Mouse (Mus musculus) telencephalon, adult 2 months (tissue): ENCODE measurements around the gene Gpr37l1.

Experiments
- DNase-seq: peaks from one replicate; pipeline ENCODE4 v3.0.0-alpha.2; 2011; ENCODE audit warnings: low read depth, low spot score

Gene Gpr37l1

GRCm38 (mm10) chr1:135148476-135148875 lies 19.0 kb downstream of the Gpr37l1 start:
- DNase-seq = no peak

DNA sequence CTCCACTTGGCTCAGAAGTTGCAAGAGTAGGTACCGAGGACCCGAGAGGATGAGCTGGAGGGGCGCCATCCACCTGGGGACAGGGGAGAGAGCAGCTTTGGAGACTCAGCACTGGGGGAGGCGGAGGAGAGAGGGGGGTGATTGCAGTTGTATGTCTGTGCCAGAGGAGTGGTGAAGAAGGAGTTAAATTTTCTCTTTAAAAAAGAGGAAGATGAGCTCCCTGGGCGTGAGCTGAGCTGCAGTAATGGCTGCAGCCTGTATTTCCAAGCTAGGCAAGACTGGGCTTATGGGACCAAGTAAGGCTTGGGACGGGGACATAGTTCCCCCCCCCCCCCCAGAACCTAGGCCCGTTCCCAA lies 19.8 kb downstream of the Gpr37l1 start:
- DNase-seq = no peak

- no peak for DNase-seq
These were observed 20.4 kb downstream of the Gpr37l1 start for GRCm38 (mm10) chr1:135146946-135147701.

DNA sequence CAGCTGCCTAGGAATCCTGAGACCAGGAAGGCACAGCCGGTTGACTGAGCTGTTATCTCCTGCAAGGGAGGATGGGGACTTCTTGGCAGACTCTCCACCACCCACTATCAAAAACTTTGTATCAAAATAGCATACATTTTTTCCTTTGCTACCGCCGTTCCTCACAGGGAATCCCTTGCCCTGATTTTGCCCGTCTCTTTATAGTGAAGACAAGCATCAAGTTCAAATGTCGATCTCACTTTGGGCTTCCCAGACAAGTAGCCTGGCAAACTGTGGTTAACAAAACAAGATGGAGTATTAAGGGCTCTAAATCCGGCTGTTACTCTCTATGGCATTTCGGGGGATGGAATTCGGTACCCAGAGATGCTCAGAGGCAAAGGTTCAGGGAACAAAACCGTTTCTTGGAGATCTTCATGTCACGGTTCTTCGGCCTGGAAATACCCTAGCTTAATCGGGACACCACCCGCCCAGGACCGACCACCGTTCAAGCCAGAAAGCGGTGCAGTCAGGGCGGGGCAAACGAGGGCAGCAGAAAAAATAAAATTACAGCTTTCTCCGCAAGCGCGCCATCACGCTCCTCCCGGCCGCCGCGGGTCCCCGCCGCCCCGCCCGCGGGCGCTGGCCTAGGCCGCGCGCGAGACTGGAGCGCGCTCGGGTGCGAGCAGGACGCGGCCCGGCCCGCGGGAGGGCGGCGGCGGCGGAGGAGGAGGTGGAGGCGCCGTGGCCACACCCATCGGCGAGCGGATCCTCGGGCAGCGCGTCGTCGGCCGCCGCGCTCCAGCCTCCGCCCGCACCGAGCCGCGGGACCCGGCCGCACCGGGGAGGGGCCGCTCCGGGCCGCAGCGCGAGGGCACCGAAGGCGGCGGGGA lies 21.2 kb downstream of the Gpr37l1 start, which contains the start of gene Arl8a:
TSS of gene Arl8a (plus strand) at position 748 of the 869 bp plus-strand sequence.
- peak; percentile 45 for DNase-seq

- no peak for DNase-seq
These were observed 23.5 kb downstream of the Gpr37l1 start for GRCm38 (mm10) chr1:135143940-135144339.

DNA sequence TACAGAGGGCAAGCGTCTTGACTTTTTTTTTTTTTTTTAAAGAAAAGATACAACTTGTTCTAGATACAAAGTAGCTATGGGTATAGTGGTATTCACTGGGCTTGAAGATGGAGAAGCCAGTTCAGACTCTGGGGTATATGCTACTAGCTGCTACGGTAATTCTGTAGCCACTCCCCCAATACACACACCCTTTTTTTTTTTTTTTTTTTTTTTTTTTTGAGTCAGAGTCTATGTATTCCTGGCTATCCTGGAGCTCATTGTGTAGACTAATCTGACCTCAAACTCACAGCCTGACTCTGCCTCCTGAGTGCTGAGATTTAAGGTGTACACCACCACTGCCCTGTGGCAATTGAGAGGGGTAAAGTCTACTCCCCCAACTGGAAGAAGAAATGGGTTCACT lies 25.0 kb downstream of the Gpr37l1 start:
- DNase-seq = no peak

GRCm38 (mm10) chr1:135139906-135140305 lies 27.6 kb downstream of the Gpr37l1 start:
- no peak for DNase-seq

- DNase-seq = no peak
These were observed 31.0 kb downstream of the Gpr37l1 start for GRCm38 (mm10) chr1:135136500-135136899.

DNA sequence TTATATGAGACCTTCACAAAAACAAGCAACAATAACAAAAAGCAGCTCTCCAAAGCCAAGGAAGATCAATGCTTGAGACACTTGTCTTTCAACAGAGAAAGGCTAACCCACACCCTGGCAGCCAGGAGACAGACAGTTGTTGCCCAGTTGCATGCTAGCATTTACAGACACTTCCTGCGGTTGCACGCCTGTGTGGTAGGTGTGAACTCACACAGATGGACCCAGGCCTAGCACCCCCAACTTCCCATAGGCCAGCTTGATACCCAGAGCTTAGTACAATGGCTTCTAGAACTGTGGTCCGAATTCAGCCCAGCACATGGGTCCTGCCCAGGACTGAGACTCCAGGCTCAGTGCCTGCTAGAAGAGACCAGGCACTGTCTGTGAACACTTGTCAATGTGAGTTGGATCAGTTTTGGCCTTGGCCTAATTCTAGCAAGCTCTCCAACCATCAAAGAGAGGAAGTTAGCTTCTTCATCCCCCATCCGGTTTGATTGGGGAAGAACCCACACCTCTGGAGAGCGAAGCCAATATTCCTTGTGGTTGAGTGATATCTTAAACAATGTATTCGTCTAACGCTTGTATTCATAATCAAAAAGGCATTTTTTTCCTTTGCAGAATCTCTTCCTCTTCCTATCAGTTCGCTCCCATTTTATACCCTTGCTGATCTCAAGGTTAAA lies 32.2 kb downstream of the Gpr37l1 start:
- DNase-seq = no peak

GRCm38 (mm10) chr1:135133678-135134435 lies 33.6 kb downstream of the Gpr37l1 start:
- no peak for DNase-seq

- DNase-seq = no peak
These were observed 34.5 kb downstream of the Gpr37l1 start for GRCm38 (mm10) chr1:135132893-135133369.

DNA sequence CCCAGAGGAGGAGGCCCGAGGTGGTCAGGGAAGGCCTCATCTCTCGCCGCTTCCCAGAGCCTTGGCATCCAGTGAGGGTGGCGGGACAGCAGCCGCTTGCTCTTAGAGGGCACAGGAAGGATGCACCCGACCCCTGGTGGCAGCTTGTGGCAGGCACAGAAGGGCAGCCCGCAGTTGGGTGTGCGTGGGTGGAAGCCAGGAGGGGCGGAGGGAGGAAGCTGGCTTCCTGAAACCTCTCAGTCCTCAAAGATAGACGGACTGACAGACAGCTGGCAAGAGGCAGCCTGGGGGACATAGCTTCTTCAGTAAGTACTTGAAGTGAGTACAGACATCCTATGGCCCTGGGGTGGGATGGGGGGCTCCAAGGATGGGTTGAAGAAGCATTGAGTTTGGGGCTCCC lies 35.0 kb downstream of the Gpr37l1 start, which contains the start of gene Ptpn7:
TSS of gene Ptpn7 (plus strand) at position 228 of the 400 bp plus-strand sequence.
- no peak for DNase-seq

DNA sequence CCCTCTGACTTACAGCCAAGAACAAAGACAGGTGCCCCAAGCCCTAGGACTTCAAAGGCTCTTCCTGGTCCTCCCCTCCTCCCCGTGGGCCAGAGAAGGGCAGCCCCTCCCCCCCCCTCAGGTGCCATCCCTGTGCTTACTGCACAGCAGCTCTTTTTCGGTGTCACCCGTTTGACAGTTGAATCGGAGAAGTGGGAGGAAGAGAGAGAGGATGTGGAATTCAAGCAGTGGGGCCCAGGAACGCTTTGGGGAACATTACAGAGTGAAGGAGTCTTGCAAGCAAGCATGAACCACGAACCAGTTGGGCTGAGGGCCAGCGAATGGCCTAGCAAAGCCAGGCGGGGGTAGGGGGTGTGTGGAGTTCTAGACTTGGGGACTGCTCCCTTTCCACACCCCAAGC lies 35.9 kb downstream of the Gpr37l1 start:
- DNase-seq = no peak

- DNase-seq = no peak
These were observed 36.4 kb downstream of the Gpr37l1 start for GRCm38 (mm10) chr1:135131034-135131433.

- no peak for DNase-seq
These were observed 37.0 kb downstream of the Gpr37l1 start for GRCm38 (mm10) chr1:135130376-135131018.

DNA sequence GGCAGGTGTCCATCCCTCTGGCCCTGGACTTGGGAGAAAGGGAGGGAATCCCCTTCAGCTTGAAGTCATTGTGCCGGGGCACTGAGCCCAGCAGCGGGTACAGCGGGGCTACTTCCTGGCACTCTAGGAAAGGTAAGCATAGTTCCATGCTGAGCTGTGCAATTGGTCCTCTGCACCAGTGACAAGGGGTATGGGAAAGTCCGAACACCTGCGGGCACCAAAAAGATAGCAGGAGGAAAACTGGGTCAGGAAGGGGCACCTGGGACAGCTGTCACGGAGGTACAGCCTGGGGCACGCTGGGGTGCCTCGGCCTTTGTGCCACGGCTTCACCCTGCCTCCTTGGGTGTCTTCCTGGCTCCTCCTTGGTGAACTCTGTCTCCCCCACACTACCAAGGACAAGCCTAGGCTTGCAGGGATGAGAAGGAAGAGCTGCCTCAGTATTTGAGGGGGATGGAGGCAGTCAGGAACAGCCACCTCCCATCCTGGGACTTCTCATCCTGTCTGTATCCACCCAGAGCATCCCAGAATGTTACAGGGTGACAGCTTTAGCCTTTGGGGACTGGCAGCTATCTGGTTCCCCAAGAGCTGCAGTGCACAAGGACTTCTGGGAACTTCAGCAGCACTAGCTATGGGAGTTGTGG lies 37.8 kb downstream of the Gpr37l1 start:
- DNase-seq = no peak

DNA sequence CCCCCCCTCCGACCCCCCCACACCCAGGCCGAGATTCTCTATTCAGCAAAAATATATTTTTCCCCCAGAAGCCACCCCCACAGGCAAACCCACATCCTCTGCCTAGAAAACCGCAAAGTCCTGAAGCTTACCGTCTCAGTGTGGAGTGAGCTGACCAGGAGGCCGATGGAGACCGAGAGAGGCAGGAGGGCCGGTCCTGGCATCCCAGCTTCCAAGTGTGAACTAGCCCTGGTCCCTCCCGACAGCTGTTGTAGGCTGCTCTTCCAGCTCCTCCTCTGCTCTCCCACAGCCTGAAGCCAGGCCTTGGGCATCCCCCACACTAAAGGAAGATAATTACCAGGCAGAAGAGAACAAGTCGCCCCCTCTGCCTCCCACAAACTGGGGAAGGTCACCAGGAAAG lies 38.5 kb downstream of the Gpr37l1 start:
- DNase-seq = no peak

DNA sequence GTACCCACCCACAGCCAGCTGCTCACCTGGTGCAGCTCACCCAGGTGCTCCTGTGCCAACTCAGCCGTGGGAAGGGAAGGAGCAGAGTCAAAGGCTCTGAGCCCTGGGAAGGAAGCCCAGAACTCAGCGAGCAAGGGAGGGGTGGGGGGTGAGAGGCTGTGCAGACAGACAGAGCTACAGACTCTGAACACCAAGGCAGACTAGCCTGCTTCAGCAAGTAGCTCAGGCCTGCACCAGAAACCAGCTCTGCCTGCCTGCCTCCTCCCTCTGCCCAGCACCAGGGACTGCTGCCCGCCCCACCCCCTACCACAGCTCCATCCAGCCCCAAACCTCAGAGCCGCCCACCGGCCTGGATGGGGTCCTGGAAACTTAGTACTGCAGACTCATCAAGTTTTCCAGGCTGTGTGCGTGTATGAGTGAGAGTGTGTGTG lies 39.5 kb downstream of the Gpr37l1 start:
- no peak for DNase-seq

GRCm38 (mm10) chr1:135126443-135127027 lies 40.9 kb downstream of the Gpr37l1 start:
- DNase-seq = no peak

DNA sequence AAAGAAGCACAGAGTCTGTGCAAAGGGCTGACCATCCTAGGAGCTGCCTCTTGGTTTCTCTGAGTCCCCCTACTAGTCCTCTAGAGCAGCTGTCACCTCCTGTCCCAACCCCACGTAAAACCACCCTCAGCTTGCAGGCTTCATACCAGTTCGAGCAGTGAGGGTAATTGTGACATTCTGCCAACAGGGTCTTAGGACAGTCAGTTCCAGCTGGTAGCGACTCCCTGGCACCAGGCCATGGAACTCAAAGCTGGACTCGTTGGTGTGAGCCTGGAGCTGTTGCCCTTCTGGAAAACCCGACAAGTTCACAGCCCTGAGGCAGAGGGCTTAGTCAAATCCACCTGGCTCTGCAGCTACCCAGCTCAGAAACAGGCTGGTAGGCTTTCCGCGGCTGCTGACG lies 41.5 kb downstream of the Gpr37l1 start:
- no peak for DNase-seq
